Mouse (Mus musculus) liver, adult 2 months (tissue): Measurements from ENCODE around the gene Celf2. TPM values are rescaled to one million over a fixed set of nuclear protein-coding genes. Genes with fewer than 3 reads are reported as not detected.

Source experiments
- DNase-seq: peaks from one replicate; pipeline ENCODE4 v3.0.0-alpha.2; 2011; ENCODE audit warnings: low read depth, low spot score; ENCODE audit errors: extremely low read depth
- H3K27ac ChIP-seq: fragments of 200-500 bp; replicated peaks from 2 replicates; pipeline ENCODE4 v1.5.1; 2012; ENCODE audit warnings: low read depth, mild to moderate bottlenecking, control low read depth, inconsistent platforms, low read length; ENCODE audit not compliant: insufficient read depth
- H3K27me3 ChIP-seq: fragments of 200-500 bp; 2 replicates; pipeline ENCODE4 v1.6.1; 2012; ENCODE audit warnings: mild to moderate bottlenecking, moderate library complexity, low read length, inconsistent platforms; ENCODE audit not compliant: control insufficient read depth, insufficient read depth
- H3K36me3 ChIP-seq: fragments of 200-500 bp; 2 replicates; pipeline ENCODE4 v1.6.1; 2012; ENCODE audit warnings: low read length, inconsistent platforms; ENCODE audit not compliant: control insufficient read depth, insufficient read depth
- H3K4me1 ChIP-seq: fragments of 200-500 bp; 2 replicates; pipeline ENCODE4 v1.6.1; 2011; ENCODE audit warnings: low read length; ENCODE audit not compliant: control insufficient read depth, insufficient read depth
- H3K4me3 ChIP-seq: fragments of 200-500 bp; 2 replicates; pipeline ENCODE4 v1.5.1; 2011; ENCODE audit warnings: low read depth, mild to moderate bottlenecking, control low read depth, low read length, moderate library complexity; ENCODE audit not compliant: insufficient read depth
- H3K79me2 ChIP-seq: fragments of 200-500 bp; 2 replicates; pipeline ENCODE4 v1.6.1; 2012; ENCODE audit warnings: inconsistent platforms, mild to moderate bottlenecking, low read length, moderate library complexity; ENCODE audit not compliant: control insufficient read depth, insufficient read depth
- H3K9ac ChIP-seq: fragments of 200-500 bp; 2 replicates; pipeline ENCODE4 v1.6.1; 2012; ENCODE audit warnings: low read depth, mild to moderate bottlenecking, control low read depth, inconsistent platforms, low read length
- CTCF ChIP-seq: fragments of 200-500 bp; IDR thresholded peaks from 2 replicates; pipeline ENCODE4 v1.5.1; 2011; ENCODE audit warnings: low read depth, low read length, control low read depth
- POLR2A ChIP-seq: fragments of 200-500 bp; IDR thresholded peaks from 2 replicates; pipeline ENCODE4 v1.6.1; 2011; ENCODE audit warnings: low read length, control low read depth; ENCODE audit not compliant: insufficient read depth; ENCODE audit errors: extremely low read depth
- WGBS: fragments of 180-500 bp; shearing (Covaris S2); methylation state at CpG from one replicate; pipeline ENCODE4 v1.1.7; 2018; 5-methylcytosine and 5-hydroxymethylcytosine counted together
- polyA plus RNA-seq: library from polyadenylated mRNA; depleted of rRNA; stranded (reverse); fragments of >200 nt; gene quantifications from 2 replicates; pipeline ENCODE4 v1.2.3, GENCODE M21; 2012
- total RNA-seq: library from RNA; depleted of rRNA; stranded (reverse); fragments of >200 nt; gene quantifications from 2 replicates; pipeline ENCODE4 v1.2.3, GENCODE M21; 2014

Gene Celf2
- total and polyA plus RNA-seq, 2 experiments = 2.9 to 4.7 TPM

DNA sequence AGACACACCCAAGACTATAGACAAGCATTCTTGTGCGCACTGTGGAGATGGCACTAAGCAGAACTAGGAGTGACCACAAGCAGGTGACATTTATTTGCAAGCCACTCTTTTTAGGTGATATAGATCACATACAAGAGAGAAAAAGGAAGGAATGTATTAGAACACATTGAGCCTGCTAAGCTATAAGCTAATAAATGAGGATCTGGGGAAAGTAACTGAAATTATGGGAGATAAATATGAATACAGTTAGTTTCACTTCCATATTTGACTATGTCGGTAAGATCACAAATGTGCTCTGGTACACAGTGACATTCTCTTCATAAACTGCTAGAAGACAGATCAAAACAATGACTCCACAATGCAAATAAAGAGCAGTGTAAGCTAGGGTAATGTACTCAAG is 952.5 kb downstream of the Celf2 start:
- no peaks in the 10 kb centered on the region for H3K4me1 ChIP-seq
- no peaks in the 10 kb centered on the region for H3K27me3 ChIP-seq
- 91% methylated on average over 2 of the region's 2 CpGs for WGBS
- no peak overlapping the region for H3K4me3 ChIP-seq
- DNase-seq = no peak
- H3K36me3 ChIP-seq = peaks cover 9% of the 10 kb centered on the region
- no peaks in the 10 kb centered on the region for H3K79me2 ChIP-seq
- H3K9ac ChIP-seq = no peak overlapping the region
- H3K27ac ChIP-seq = no peak overlapping the region
- TF ChIP-seq CTCF (no peak), POLR2A (no peak)

DNA sequence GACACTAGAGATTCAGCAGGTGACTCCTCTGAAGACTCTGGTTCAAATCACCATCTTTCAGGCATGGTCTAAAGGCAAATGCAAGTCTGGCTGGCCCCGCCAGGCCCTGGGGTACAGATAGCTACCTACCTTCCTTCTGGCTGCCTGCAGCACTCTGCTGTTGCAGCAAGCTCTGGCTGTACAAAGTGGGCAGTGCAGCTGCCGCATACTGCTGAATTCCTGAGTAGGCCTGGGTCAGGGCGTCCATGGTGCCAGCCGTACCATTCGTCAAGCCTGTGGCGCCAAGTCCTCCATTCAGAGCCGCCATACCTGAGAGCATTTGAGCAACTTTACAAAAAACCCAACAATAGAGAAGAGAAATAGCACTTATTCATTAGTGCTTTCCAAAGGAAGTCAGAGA is 955.7 kb downstream of the Celf2 start:
- no peaks in the 10 kb centered on the region for H3K4me1 ChIP-seq
- no peak overlapping the region for H3K27ac ChIP-seq
- no peak for DNase-seq
- no peaks in the 10 kb centered on the region for H3K79me2 ChIP-seq
- peaks cover 5% of the 10 kb centered on the region; the same call in 1 of the 2 replicates for H3K36me3 ChIP-seq
- no peak overlapping the region for H3K4me3 ChIP-seq
- WGBS = 94% methylated on average over 7 of the region's 7 CpGs
- TF ChIP-seq POLR2A = no peak
- TF ChIP-seq CTCF = no peak
- no peaks in the 10 kb centered on the region for H3K27me3 ChIP-seq
- H3K9ac ChIP-seq = no peak overlapping the region

DNA sequence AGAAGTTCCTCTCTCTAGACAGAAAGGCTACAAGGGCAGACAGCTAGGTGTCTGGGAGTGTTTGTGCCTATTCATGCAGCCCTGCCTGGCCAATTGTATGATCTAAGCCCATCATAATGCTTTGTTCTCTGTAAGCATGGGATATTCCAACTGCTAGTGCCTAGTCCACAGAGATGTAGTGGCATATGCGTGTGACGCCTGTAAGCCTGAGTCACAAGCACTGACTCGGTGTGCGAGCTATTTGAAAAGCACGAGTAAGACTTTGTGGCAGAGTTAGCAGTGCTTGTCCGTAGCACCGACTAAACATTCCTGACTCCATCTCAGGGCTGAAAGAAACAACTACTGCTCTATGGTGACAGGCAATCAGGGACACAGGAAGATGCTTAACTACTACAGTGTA is 960.1 kb downstream of the Celf2 start:
- Histone ChIP-seq H3K4me1 (peaks cover 3% of the 10 kb centered on the region; the same call in 1 of the 2 replicates), H3K27ac (no peak overlapping the region), H3K4me3 (no peak overlapping the region), H3K27me3 (no peaks in the 10 kb centered on the region), H3K9ac (no peak overlapping the region), H3K36me3 (peaks cover 7% of the 10 kb centered on the region; the same call in 1 of the 2 replicates), H3K79me2 (no peaks in the 10 kb centered on the region)
- DNase-seq = no peak
- TF ChIP-seq POLR2A (no peak), CTCF (no peak)
- 93% methylated on average over 7 of the region's 7 CpGs for WGBS

DNA sequence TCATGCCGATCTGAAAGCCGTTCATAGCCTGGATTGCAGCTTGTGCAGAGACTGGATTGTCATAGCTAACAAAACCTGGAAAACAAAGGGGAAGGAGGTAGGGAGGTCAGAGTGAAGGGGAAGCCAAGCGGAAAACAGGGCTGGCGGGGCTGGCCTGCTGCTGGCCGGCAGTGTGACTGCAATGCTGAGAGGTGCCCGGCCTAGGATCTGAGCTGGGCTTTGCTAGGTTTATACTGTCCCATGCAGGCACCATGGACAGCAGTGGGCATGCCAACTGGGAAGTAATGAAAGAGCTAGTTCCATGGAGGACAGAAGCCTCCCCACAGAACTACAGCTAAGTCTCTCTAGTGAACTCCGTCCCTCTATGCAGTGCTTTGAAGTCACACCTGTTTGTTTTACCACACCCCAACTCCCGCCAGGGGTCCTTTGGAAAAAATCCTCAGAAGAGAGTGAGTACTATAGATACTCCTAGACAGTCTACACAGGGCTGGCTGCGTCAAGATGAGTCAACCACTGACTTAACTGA is 962.2 kb downstream of the Celf2 start:
- H3K36me3 ChIP-seq = peaks cover 2% of the 10 kb centered on the region; the same call in 1 of the 2 replicates
- TF ChIP-seq CTCF (no peak), POLR2A (no peak)
- H3K27me3 ChIP-seq = no peaks in the 10 kb centered on the region
- H3K9ac ChIP-seq = no peak overlapping the region
- no peaks in the 10 kb centered on the region for H3K79me2 ChIP-seq
- 76% methylated on average over 9 of the region's 9 CpGs for WGBS
- H3K4me1 ChIP-seq = peaks cover 8% of the 10 kb centered on the region; the same call in 1 of the 2 replicates
- H3K4me3 ChIP-seq = no peak overlapping the region
- DNase-seq = no peak
- H3K27ac ChIP-seq = no peak overlapping the region; the same call in 1 of the 2 replicates

DNA sequence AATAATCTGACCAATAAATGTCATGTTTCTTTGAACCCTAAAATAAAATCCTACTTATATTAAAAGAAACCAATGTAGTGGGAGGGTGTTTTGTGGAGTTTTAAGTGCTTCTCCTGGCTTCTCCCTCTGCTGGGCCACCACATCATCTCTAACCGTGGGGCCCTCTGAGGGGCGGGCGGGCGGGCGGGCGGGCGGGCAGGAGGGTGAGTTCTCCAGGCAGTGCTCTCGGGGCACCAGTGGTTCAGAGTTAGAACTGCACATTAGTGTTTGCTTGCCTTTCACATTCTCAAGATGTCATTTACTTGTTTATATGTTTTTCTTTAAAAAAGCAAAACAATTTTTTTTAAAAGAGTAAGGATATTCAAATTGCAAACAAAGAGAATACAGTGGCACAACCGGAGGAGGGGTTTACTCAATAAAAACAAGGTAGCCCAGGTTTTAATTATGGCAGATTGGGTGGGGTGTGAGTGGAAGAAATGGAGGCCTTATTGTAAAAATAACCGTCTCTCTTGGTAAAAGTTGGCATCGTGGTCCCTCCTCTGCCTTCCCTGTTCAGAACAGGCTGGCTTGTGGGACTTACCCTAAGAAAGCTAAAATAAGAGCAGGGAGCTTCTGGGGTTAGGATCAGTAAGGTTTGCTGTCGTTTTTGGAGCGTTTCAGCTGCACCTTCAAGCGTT is 962.8 kb downstream of the Celf2 start:
- WGBS = 89% methylated on average over 14 of the region's 14 CpGs
- H3K27me3 ChIP-seq = no peaks in the 10 kb centered on the region
- DNase-seq = no peak
- H3K36me3 ChIP-seq = peaks cover 2% of the 10 kb centered on the region; the same call in 1 of the 2 replicates
- peaks cover 8% of the 10 kb centered on the region; the same call in 1 of the 2 replicates for H3K4me1 ChIP-seq
- H3K4me3 ChIP-seq = no peak overlapping the region
- no peak overlapping the region; the same call in 1 of the 2 replicates for H3K27ac ChIP-seq
- TF ChIP-seq POLR2A = no peak
- no peak for TF ChIP-seq CTCF
- H3K79me2 ChIP-seq = no peaks in the 10 kb centered on the region
- H3K9ac ChIP-seq = no peak overlapping the region
